9 mouse cellular contexts compared by ENCODE assay signal in the genomic region with DNA sequence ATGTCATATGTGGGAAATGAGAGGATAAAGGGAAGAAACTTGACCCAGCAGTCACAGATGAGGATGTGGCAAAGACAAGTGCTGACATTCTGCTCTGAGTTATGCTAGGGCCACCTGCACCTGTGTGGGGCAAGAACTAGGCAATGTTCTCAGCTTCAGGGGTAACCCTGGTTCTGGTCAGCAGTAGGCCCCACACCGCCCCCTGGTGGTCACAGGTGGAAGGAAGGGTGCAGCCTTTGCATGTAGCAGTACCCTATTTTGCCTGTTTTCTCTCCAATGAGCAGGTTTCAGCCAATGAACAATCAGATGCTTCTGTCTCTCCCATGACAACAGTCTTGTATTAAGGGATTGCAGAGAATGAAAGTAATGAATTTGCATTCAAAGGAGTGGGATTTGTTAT. TPM values are rescaled to one million over a fixed set of nuclear protein-coding genes. Genes with fewer than 3 reads are reported as not detected.
DNase-seq lines count a peak whose midpoint lies in the region; ATAC-seq and TF ChIP-seq lines count a peak whose summit lies in the region.
"Had no signal": no experiment of that assay in that cellular context is flagged by ENCODE, and none has a peak within 500 bp of the region (broad histone marks: within the 10 kb centered on the region; RNA-seq: fewer than 3 reads in every experiment).

No protein-coding gene starts in this region.

- H3K27ac ChIP-seq in midbrain, embryonic 10.5 days (replicated peaks): no peak overlapping the region
- H3K27ac ChIP-seq in midbrain, embryonic 16.5 days (ENCODE audit: low read length): no peak overlapping the region
- H3K27ac ChIP-seq in limb, embryonic 13.5 days: no peak overlapping the region
- H3K27ac ChIP-seq in thymus, adult 2 months (ENCODE audit: control insufficient read depth, insufficient read depth, low read length): no peak overlapping the region

- no peak overlapping the region for H3K4me3 ChIP-seq in midbrain, embryonic 10.5 days
- no peak overlapping the region for H3K4me3 ChIP-seq in midbrain, embryonic 16.5 days (ENCODE audit: low read depth, low read length)
- no peak overlapping the region for H3K4me3 ChIP-seq in limb, embryonic 13.5 days
- H3K4me3 ChIP-seq in thymus, adult 2 months (ENCODE audit: control insufficient read depth, insufficient read depth, low read length): no peak overlapping the region
- H3K4me3 ChIP-seq: megakaryocyte, embryonic 14.5 days had no signal

- no peaks in the 10 kb centered on the region for H3K9me3 ChIP-seq in midbrain, embryonic 10.5 days (replicated peaks)
- no peaks in the 10 kb centered on the region for H3K9me3 ChIP-seq in midbrain, embryonic 16.5 days (replicated peaks; ENCODE audit: control insufficient read depth, low read length, poor library complexity, severe bottlenecking)
- H3K9me3 ChIP-seq in limb, embryonic 13.5 days: no peaks in the 10 kb centered on the region
- H3K9me3 ChIP-seq: megakaryocyte, embryonic 14.5 days had no signal

- ATAC-seq in midbrain, embryonic 16.5 days: no peak
- ATAC-seq in limb, embryonic 13.5 days (ENCODE audit: low FRiP score, low read depth): peak; percentile 36; the same call in 1 of the 2 replicates
- peak; percentile 55; the same call in 1 of the 2 replicates for ATAC-seq in neutrophil, adult 5-6 weeks (ENCODE audit: extremely low read depth, insufficient number of reproducible peaks, low FRiP score, poor library complexity, severe bottlenecking)

- H3K36me3 ChIP-seq in midbrain, embryonic 10.5 days: peaks cover 94% of the 10 kb centered on the region
- peaks cover 30% of the 10 kb centered on the region for H3K36me3 ChIP-seq in midbrain, embryonic 16.5 days (ENCODE audit: control insufficient read depth, insufficient read depth, low read length)
- H3K36me3 ChIP-seq in limb, embryonic 13.5 days: peaks cover 89% of the 10 kb centered on the region
- peaks cover 21% of the 10 kb centered on the region for H3K36me3 ChIP-seq in thymus, adult 2 months (ENCODE audit: control insufficient read depth, insufficient read depth, low read length)

- H3K4me2 ChIP-seq in midbrain, embryonic 16.5 days (ENCODE audit: low read length): no peak overlapping the region
- H3K4me2 ChIP-seq in limb, embryonic 13.5 days (replicated peaks): no peak overlapping the region

- no peaks in the 10 kb centered on the region for H3K27me3 ChIP-seq in midbrain, embryonic 10.5 days (ENCODE audit: low read depth, poor library complexity, severe bottlenecking)
- H3K27me3 ChIP-seq in midbrain, embryonic 16.5 days (ENCODE audit: control insufficient read depth, insufficient read depth, low read depth, low read length): no peaks in the 10 kb centered on the region
- H3K27me3 ChIP-seq in limb, embryonic 13.5 days: no peaks in the 10 kb centered on the region
- no peaks in the 10 kb centered on the region for H3K27me3 ChIP-seq in thymus, adult 2 months (ENCODE audit: control insufficient read depth, insufficient read depth, low read length)
- H3K27me3 ChIP-seq: megakaryocyte, embryonic 14.5 days had no signal

- H3K9ac ChIP-seq in midbrain, embryonic 16.5 days (ENCODE audit: low read depth, low read length): no peak overlapping the region
- H3K9ac ChIP-seq in limb, embryonic 13.5 days: no peak overlapping the region

- no peak for TF ChIP-seq POLR2A in thymus, adult 2 months (IDR thresholded peaks at IDR 0.05; ENCODE audit: control insufficient read depth, extremely low read depth, insufficient read depth, low read length, poor library complexity)

- DNase-seq in midbrain, embryonic 10.5 days (ENCODE audit: low spot score): peak; percentile 83
- peak; percentile 56 for DNase-seq in cerebellum, adult 11-12 months
- peak; percentile 52 to 53 for DNase-seq in frontal cortex, postnatal 10 days (ENCODE audit: low spot score in 2 of 2)
- DNase-seq in induced T-regulatory cell, adult 2 months (ENCODE audit: low read depth): peak; percentile 69
- peak; percentile 73 for DNase-seq in thymus, adult 2 months

- peaks cover 9% of the 10 kb centered on the region; the same call in 1 of the 2 replicates for H3K4me1 ChIP-seq in midbrain, embryonic 10.5 days
- H3K4me1 ChIP-seq in midbrain, embryonic 16.5 days (ENCODE audit: control insufficient read depth, insufficient read depth, low read length): no peaks in the 10 kb centered on the region
- no peaks in the 10 kb centered on the region for H3K4me1 ChIP-seq in limb, embryonic 13.5 days
- H3K4me1 ChIP-seq in thymus, adult 2 months (replicated peaks; ENCODE audit: control insufficient read depth, insufficient read depth, low read length): no peaks in the 10 kb centered on the region

- TF ChIP-seq CTCF in thymus, adult 2 months (IDR thresholded peaks at IDR 0.05; ENCODE audit: borderline replicate concordance, control insufficient read depth, extremely low read depth, insufficient read depth, low read length, poor library complexity): peak; percentile 76; the same call in 1 of the 2 replicates

- WGBS in midbrain, embryonic 10.5 days: 5% methylated on average over 1 of the region's 1 CpGs
- 0% methylated on average over 1 of the region's 1 CpGs for WGBS in midbrain, embryonic 16.5 days
- WGBS in limb, embryonic 13.5 days: 0% methylated on average over 1 of the region's 1 CpGs
- WGBS in thymus, adult 2 months: 0% methylated on average over 1 of the region's 1 CpGs

RNA-seq across cellular contexts. Expression of gene Trmt44, which starts 11.4 kb away (rescaled TPM):
- polyA plus RNA-seq in midbrain, embryonic 10.5 days (2016; fragmentation: Nextera tagmentation; extraction: Ambion mirVana): 8.7 and 9.1 TPM in 2 replicates
- polyA plus RNA-seq in midbrain, embryonic 16.5 days (2015; fragmentation: Nextera tagmentation; extraction: Ambion mirVana): 6.8 and 7.0 TPM in 2 replicates
- 7.7 and 9.0 TPM in 2 replicates for polyA plus RNA-seq in limb, embryonic 13.5 days (2015; fragmentation: Nextera tagmentation; extraction: Ambion mirVana)
- 9.7 and 11.9 TPM in 2 replicates for total RNA-seq in neutrophil, adult 5-6 weeks (2017)
- 9.2 and 9.8 TPM in 2 replicates for polyA plus RNA-seq in thymus, adult 2 months (2012; rRNA removed)

RNA-seq across cellular contexts. Expression of gene Acox3, which starts 19.4 kb away (rescaled TPM):
- polyA plus RNA-seq in midbrain, embryonic 10.5 days (2016; fragmentation: Nextera tagmentation; extraction: Ambion mirVana): 10.2 and 16.1 TPM in 2 replicates
- 14.2 and 14.9 TPM in 2 replicates for polyA plus RNA-seq in midbrain, embryonic 16.5 days (2015; fragmentation: Nextera tagmentation; extraction: Ambion mirVana)
- 11.3 and 12.2 TPM in 2 replicates for polyA plus RNA-seq in limb, embryonic 13.5 days (2015; fragmentation: Nextera tagmentation; extraction: Ambion mirVana)
- 88.3 and 98.8 TPM in 2 replicates for total RNA-seq in neutrophil, adult 5-6 weeks (2017)
- 78.2 and 82.6 TPM in 2 replicates for polyA plus RNA-seq in thymus, adult 2 months (2012; rRNA removed)

RNA-seq across cellular contexts. Expression of gene Cpz, which starts 38.0 kb away (rescaled TPM):
- polyA plus RNA-seq in midbrain, embryonic 10.5 days (2016; fragmentation: Nextera tagmentation; extraction: Ambion mirVana): 3.5 and 4.9 TPM in 2 replicates
- 0.75 and 1.5 TPM in 2 replicates for polyA plus RNA-seq in midbrain, embryonic 16.5 days (2015; fragmentation: Nextera tagmentation; extraction: Ambion mirVana)
- polyA plus RNA-seq in limb, embryonic 13.5 days (2015; fragmentation: Nextera tagmentation; extraction: Ambion mirVana): 1.6 and 2.1 TPM in 2 replicates
- not detected in 2 replicates for total RNA-seq in neutrophil, adult 5-6 weeks (2017)
- polyA plus RNA-seq in thymus, adult 2 months (2012; rRNA removed): 1.0 and 1.6 TPM in 2 replicates
